Mouse (Mus musculus) midbrain, embryonic 14.5 days (tissue): ENCODE measurements at regions not wholly inside any gene's neighbourhood (a gene's known extent, or its start where the extent isn't known, plus 50 kb on each side); places are given as distances from the start of the nearest gene placed in this dataset.

Source experiments
- ATAC-seq: fragments of 200-750 bp; cut with Nextera tagmentation; 2 replicates; pipeline ENCODE4 v1.8.0; 2017; ENCODE audit warnings: moderate number of reproducible peaks, moderate library complexity; ENCODE audit not compliant: low FRiP score, low TSS enrichment
- DNase-seq: peaks from one replicate; pipeline ENCODE4 v3.0.0-alpha.2; 2015
- H3K27ac ChIP-seq: fragments of 300-500 bp; sonication (generic); replicated peaks from 2 replicates; pipeline ENCODE4 v1.5.1; 2014; ENCODE audit warnings: mild to moderate bottlenecking, low read depth, low read length, moderate library complexity
- H3K27me3 ChIP-seq: fragments of 300-500 bp; sonication (generic); 2 replicates; pipeline ENCODE4 v1.6.1; 2014; ENCODE audit warnings: low read length, control low read depth, mixed read lengths; ENCODE audit not compliant: control insufficient read depth, insufficient read depth
- H3K36me3 ChIP-seq: fragments of 300-500 bp; sonication (generic); 2 replicates; pipeline ENCODE4 v1.6.1; 2014; ENCODE audit warnings: low read length, control low read depth; ENCODE audit not compliant: control insufficient read depth, insufficient read depth
- H3K4me1 ChIP-seq: fragments of 300-500 bp; sonication (generic); 2 replicates; pipeline ENCODE4 v1.6.1; 2014; ENCODE audit warnings: mild to moderate bottlenecking, antibody characterized with exemption, low read length, control low read depth; ENCODE audit not compliant: control insufficient read depth, insufficient read depth
- H3K4me2 ChIP-seq: fragments of 300-500 bp; sonication (generic); 2 replicates; pipeline ENCODE4 v1.6.1; 2014; ENCODE audit warnings: mild to moderate bottlenecking, low read length, moderate library complexity
- H3K4me3 ChIP-seq: fragments of 300-500 bp; sonication (generic); replicated peaks from 2 replicates; pipeline ENCODE4 v1.5.1; 2014; ENCODE audit warnings: low read depth, low read length
- H3K9ac ChIP-seq: fragments of 300-500 bp; sonication (generic); replicated peaks from 2 replicates; pipeline ENCODE4 v1.6.1; 2014; ENCODE audit warnings: mild to moderate bottlenecking, low read length, moderate library complexity
- H3K9me3 ChIP-seq: fragments of 300-500 bp; sonication (generic); 2 replicates; pipeline ENCODE4 v1.6.1; 2016; ENCODE audit warnings: low read length, control low read depth, mixed read lengths; ENCODE audit not compliant: control insufficient read depth
- WGBS: fragments of 180-500 bp; shearing (Covaris S2); extraction: QIAGEN DNeasy Blood & Tissue Kit; methylation state at CpG from one replicate; pipeline ENCODE4 v1.1.7; 2014; 5-methylcytosine and 5-hydroxymethylcytosine counted together

DNA sequence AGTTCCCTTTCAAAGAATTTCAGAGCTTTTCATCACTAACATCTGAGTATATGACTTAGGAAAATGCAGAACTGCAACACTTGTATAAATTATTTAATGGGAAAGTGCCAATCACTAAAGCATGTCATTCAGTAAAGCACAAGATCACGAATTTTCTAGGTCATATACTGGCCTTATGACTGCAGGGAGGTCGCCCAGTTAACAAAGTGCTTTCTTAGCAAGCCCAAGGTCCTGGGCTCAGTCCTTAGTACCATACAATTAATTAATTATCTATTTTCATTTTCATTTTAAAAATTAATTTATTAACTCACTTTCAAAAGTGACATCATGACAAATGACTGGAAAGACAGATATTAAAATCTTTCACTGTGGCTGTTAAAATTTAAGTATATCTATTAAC, 228.5 kb upstream of the Atp2b1 start:
- H3K9ac ChIP-seq: no peak overlapping the region
- H3K36me3 ChIP-seq: no peaks in the 10 kb centered on the region
- H3K4me2 ChIP-seq: no peak overlapping the region
- H3K9me3 ChIP-seq: no peaks in the 10 kb centered on the region
- no peaks in the 10 kb centered on the region for H3K27me3 ChIP-seq
- H3K27ac ChIP-seq: no peak overlapping the region
- DNase-seq: no peak
- no peak for ATAC-seq
- 77% methylated on average over 2 of the region's 2 CpGs for WGBS
- H3K4me3 ChIP-seq: no peak overlapping the region
- H3K4me1 ChIP-seq: no peaks in the 10 kb centered on the region

DNA sequence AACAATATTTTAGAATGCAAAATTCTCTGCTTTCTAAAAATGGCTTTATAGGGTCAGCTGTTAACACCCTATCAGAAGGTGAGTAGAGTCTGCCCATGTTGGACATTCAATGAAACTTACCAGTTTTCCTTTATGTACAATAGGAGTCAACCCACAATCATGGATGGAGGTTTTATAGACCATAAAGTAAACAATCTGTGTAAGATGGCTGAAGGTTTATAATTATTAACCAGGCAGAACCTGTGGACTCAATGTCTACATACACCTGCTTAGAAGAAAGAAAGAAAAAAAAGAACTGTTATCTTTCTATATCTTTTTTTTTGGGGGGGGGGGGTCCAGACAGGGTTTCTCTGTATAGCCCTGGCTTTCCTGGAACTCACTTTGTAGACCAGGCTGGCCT, 227.8 kb upstream of the Atp2b1 start:
- H3K9ac ChIP-seq: no peak overlapping the region
- H3K27ac ChIP-seq: no peak overlapping the region
- H3K9me3 ChIP-seq: no peaks in the 10 kb centered on the region
- no peaks in the 10 kb centered on the region for H3K4me1 ChIP-seq
- H3K4me3 ChIP-seq: no peak overlapping the region
- DNase-seq (no peak), ATAC-seq (no peak)
- H3K27me3 ChIP-seq: no peaks in the 10 kb centered on the region
- H3K36me3 ChIP-seq: no peaks in the 10 kb centered on the region
- no peak overlapping the region for H3K4me2 ChIP-seq

DNA sequence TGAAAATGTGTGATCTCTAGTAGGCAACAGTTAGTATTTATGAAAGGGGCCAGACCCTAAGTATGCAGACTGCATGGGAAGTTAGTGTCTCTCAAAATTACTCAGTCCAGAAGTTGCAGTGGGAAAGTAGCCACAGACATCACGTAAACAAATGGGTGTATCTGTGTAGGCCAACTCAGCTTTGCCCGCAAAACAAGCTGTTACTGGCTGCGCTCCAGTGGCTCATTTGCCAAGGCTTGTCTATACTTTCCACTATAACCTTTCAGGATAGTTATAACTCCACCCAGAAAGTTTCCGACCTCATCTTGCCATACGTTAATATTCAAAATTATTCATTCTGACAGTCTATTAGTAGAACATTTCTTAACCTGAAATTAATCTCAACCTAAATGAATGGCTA, 222.4 kb upstream of the Atp2b1 start:
- no peaks in the 10 kb centered on the region for H3K9me3 ChIP-seq
- no peak overlapping the region for H3K9ac ChIP-seq
- H3K36me3 ChIP-seq: no peaks in the 10 kb centered on the region
- DNase-seq (no peak), ATAC-seq (no peak)
- WGBS: 93% methylated on average over 5 of the region's 5 CpGs
- no peak overlapping the region for H3K27ac ChIP-seq
- no peak overlapping the region for H3K4me3 ChIP-seq
- H3K4me1 ChIP-seq: no peaks in the 10 kb centered on the region
- no peaks in the 10 kb centered on the region for H3K27me3 ChIP-seq
- no peak overlapping the region for H3K4me2 ChIP-seq

DNA sequence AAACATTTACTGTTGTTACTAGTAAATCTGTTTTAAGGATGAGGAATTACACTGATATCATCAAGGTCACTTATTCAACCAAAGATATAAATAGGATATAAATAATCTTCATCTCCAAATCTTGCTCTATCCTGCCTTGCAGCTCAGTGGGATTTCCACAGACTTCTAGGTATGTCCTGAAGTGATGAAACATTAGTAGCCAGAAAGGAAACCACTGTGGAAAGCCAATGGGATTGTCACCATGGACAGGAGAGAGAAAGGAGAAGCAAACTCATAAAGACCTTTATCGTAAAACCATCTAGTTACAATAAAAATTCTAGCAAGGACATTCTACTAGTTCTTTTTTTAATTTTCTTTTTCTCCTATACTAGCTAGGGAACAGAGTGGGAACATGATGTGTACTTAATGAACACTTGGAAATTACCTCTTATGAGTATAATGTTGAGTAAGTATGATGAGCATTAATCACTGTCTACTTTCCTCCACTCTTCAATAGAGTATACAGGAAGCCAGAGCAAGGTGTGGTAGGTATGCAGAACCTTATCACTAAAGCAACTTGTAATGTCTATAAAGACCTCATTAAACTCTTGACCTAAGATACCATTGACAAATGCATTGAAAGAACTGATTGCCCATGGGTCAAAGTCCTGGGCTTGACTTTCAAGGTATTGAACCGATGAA, 219.4 kb upstream of the Atp2b1 start:
- ATAC-seq (no peak), DNase-seq (no peak)
- H3K36me3 ChIP-seq: no peaks in the 10 kb centered on the region
- no peaks in the 10 kb centered on the region for H3K4me1 ChIP-seq
- no peak overlapping the region for H3K4me2 ChIP-seq
- no peak overlapping the region for H3K9ac ChIP-seq
- no peaks in the 10 kb centered on the region for H3K9me3 ChIP-seq
- no peak overlapping the region for H3K4me3 ChIP-seq
- WGBS: 96% methylated on average over 2 of the region's 2 CpGs
- H3K27ac ChIP-seq: no peak overlapping the region
- no peaks in the 10 kb centered on the region for H3K27me3 ChIP-seq

DNA sequence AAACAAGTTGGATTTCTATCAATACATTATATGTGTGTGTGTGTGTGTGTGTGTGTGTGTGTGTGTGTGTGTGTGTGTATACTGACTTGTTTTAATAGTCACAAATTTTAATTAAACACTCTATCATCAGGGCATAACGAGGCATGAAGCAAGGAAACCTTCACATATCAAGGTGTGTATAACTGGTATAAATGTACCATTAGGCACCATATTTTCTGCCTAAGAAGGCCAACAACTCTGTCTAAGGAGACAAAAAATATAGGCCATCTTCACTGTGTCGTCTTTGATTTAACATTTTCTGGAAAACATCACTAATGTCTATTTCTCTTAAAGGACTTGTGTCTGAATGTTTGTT, 218.9 kb upstream of the Atp2b1 start:
- no peak for ATAC-seq
- H3K4me2 ChIP-seq: no peak overlapping the region
- H3K4me3 ChIP-seq: no peak overlapping the region
- 89% methylated on average over 2 of the region's 2 CpGs for WGBS
- no peak for DNase-seq
- no peaks in the 10 kb centered on the region for H3K9me3 ChIP-seq
- no peaks in the 10 kb centered on the region for H3K27me3 ChIP-seq
- no peaks in the 10 kb centered on the region for H3K36me3 ChIP-seq
- H3K4me1 ChIP-seq: no peaks in the 10 kb centered on the region
- no peak overlapping the region for H3K9ac ChIP-seq
- no peak overlapping the region for H3K27ac ChIP-seq

DNA sequence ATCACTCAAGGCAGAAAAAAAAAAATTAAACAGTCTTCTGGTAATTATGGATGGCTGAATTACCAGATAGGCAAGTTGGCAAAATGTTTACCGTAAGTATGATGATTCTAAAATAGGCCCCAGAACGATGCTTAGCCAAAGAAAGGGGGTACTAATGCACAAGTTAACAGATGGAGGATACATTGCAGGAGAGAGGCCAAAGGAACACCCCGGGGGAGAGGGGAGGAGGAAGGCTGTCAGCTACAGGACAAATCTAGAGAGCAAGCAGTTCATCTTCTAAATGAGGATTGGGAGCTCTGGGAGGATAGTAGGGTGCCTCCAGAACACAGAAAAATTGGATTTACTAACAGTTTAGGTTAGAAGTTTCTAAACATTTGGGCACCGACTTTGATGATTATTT, 216.3 kb upstream of the Atp2b1 start:
- Histone ChIP-seq H3K27ac (no peak overlapping the region), H3K9ac (no peak overlapping the region), H3K4me1 (no peaks in the 10 kb centered on the region), H3K9me3 (no peaks in the 10 kb centered on the region), H3K4me3 (no peak overlapping the region), H3K36me3 (no peaks in the 10 kb centered on the region), H3K4me2 (no peak overlapping the region), H3K27me3 (no peaks in the 10 kb centered on the region)
- no peak for DNase-seq
- ATAC-seq: no peak
- WGBS: 88% methylated on average over 4 of the region's 4 CpGs

DNA sequence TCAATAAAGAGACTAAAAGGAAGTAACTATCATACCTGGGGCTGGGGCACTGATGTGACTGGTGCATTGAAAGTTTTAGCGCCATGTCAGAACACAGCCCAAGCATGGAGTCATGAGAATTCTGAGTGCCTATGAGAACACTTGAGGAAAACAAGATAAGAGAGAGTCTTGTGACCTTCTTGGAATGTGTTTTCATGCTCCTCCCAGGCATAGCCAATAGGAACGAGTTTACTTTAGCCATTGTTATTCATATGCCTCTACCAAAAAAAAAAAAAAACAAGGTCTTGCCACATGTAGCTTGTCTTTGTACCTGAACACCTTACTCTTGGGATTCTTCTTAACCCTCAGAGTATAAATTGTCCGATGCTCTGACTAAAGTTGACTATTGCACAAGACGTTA, 214.6 kb upstream of the Atp2b1 start:
- ATAC-seq (no peak), DNase-seq (no peak)
- H3K4me2 ChIP-seq: no peak overlapping the region
- 89% methylated on average over 4 of the region's 4 CpGs for WGBS
- no peak overlapping the region for H3K9ac ChIP-seq
- no peaks in the 10 kb centered on the region for H3K4me1 ChIP-seq
- H3K4me3 ChIP-seq: no peak overlapping the region
- no peaks in the 10 kb centered on the region for H3K27me3 ChIP-seq
- H3K36me3 ChIP-seq: no peaks in the 10 kb centered on the region
- H3K9me3 ChIP-seq: no peaks in the 10 kb centered on the region
- no peak overlapping the region for H3K27ac ChIP-seq

DNA sequence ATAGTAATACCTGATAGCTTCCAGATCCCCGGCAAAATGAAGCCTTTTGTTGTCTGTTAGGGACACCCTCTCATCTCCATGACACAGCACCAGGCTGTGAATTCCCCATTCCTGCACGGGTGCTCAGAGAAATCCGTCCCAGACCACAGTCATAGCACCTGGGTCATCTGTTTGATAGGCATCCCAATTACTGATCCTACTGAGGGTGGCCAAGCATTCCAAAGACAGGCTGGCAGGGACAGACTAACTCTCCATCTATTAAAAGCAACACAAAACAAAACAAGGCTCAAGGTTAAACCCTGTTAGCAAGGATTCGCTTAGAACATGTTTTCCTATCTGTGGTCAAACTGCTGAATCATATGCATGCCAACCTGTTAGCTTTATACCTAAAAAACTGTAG, 213.8 kb upstream of the Atp2b1 start:
- Histone ChIP-seq H3K4me1 (no peaks in the 10 kb centered on the region), H3K27me3 (no peaks in the 10 kb centered on the region), H3K9me3 (no peaks in the 10 kb centered on the region), H3K27ac (no peak overlapping the region), H3K9ac (no peak overlapping the region), H3K36me3 (no peaks in the 10 kb centered on the region), H3K4me2 (no peak overlapping the region), H3K4me3 (no peak overlapping the region)
- WGBS: 82% methylated on average over 4 of the region's 4 CpGs
- ATAC-seq (no peak), DNase-seq (no peak)

DNA sequence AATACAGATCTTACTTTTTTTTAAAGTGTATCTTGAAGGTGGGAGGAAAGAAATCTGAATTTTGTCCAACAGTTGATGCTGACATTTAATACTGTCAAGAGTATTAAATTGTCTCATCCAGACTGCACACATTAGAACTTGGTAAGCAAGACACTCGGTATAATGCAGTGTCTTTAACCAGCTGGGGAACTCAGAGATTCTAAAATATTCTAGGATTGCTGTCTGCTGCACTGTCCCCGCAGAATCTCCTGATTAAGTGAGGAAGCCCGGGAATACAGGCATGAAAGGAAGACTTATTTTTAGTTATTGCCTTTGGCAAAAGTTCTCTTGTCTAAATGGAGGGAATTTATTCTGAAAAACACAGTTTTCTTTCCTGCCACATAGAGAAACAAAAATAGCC, 212.9 kb upstream of the Atp2b1 start:
- Histone ChIP-seq H3K4me3 (no peak overlapping the region), H3K27me3 (no peaks in the 10 kb centered on the region), H3K27ac (no peak overlapping the region), H3K36me3 (no peaks in the 10 kb centered on the region), H3K9ac (no peak overlapping the region), H3K4me1 (no peaks in the 10 kb centered on the region), H3K9me3 (no peaks in the 10 kb centered on the region), H3K4me2 (no peak overlapping the region)
- 76% methylated on average over 3 of the region's 3 CpGs for WGBS
- no peak for ATAC-seq
- DNase-seq: peak; percentile 24
